Mouse (Mus musculus) cerebellum, postnatal 25 days (tissue): ENCODE results near the gene Rrnad1.

ENCODE experiments used
- DNase-seq, 2 experiments: peaks; one replicate each; pipeline ENCODE4 v3.0.0; 2021; ENCODE audit warnings: mixed read lengths in 2 of 2

Rrnad1 gene

DNA sequence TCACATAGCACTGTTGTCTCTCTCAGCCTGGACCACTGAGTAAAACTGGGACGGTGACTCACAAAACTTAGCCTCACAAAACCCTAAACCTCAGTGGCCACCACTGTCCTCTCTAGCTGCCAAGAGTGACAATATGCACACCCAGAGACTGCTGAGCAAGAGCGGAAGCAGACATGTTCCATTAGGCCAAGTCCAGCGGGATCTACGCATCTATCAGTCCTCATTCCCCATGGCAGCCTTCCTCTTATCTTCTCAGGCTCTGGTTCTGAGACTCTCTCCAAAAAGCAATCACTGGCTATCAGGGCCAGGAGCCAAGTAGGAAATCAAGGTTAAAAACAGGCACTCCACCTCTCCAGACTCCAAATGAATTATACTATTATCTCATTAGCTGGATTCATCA is 52.8 kb downstream of the Rrnad1 start:
- DNase-seq = no peak
